Mouse (Mus musculus): ENCODE measurements around the gene 1700010B08Rik. TPM values are rescaled to one million over a fixed set of nuclear protein-coding genes. Genes with fewer than 3 reads are reported as not detected.
"Not testable (repeated sequence)": the region's sequence is repeated elsewhere in the genome, so short reads cannot be mapped to it uniquely, and the experiment has no call there.

1700010B08Rik gene
- polyA plus RNA-seq, 1 experiment from 2014 or later: not detected

- ATAC-seq: no peak
- Histone ChIP-seq H3K4me2 (replicated peaks) (no peak overlapping the region), H3K27ac (no peak overlapping the region), H3K27me3 (no peaks in the 10 kb centered on the region), H3K9ac (replicated peaks) (no peak overlapping the region), H3K9me3 (no peaks in the 10 kb centered on the region), H3K4me3 (replicated peaks) (no peak overlapping the region), H3K36me3 (peaks cover 79% of the 10 kb centered on the region), H3K4me1 (replicated peaks) (no peaks in the 10 kb centered on the region)
- WGBS: 93% methylated on average over 3 of the region's 3 CpGs
Observed at GRCm38 (mm10) chr2:173698850-173699249, 20.4 kb upstream of the 1700010B08Rik start.

DNA sequence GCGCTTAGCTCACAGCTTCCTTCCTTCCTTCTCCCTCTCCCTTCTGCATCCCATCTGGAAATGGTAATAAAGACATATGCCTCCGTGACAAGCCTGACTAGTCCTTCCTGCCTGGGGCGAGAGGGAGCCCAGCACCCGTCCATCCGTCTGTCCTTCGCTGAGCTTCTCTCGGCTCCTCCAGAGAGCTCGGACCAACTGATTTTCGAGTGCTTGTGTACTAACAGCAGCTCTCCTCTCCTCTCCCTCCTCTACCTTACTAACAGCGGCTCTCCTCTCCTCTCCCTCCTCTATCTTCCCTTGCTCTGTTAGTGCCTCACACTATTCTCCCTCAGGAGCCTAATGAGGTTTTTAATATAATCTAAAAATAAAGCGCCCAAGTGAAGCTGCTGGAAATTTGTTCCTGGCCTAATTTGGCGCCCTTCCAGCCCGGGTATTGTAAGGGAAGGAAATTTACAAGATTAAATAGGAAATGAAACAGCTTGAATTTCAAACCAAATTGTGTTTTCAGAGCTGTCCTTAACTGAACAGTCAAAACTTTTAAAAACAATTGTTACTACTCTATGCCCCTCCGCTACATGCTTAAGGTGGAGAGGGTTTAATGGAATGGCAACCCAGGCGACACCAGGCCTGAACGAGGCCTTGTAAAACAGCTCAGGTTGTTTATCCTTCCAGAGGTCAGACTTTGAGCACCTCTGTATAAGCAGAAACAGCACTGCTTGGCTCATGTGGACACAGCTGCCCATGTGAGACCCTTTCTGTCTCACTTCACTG, 16.9 kb upstream of the 1700010B08Rik start:
- Histone ChIP-seq H3K27me3 (no peaks in the 10 kb centered on the region), H3K4me3 (replicated peaks) (no peak overlapping the region), H3K4me1 (replicated peaks) (no peaks in the 10 kb centered on the region), H3K9ac (replicated peaks) (no peak overlapping the region), H3K36me3 (peaks cover 60% of the 10 kb centered on the region), H3K27ac (no peak overlapping the region; the same call in 1 of the 2 replicates), H3K9me3 (no peaks in the 10 kb centered on the region), H3K4me2 (replicated peaks) (no peak overlapping the region)
- 85% methylated on average over 16 of the region's 16 CpGs for WGBS
- no peak for ATAC-seq

- Histone ChIP-seq H3K27ac (no peak overlapping the region), H3K9me3 (no peaks in the 10 kb centered on the region), H3K27me3 (no peaks in the 10 kb centered on the region), H3K36me3 (peaks cover 55% of the 10 kb centered on the region), H3K9ac (replicated peaks) (no peak overlapping the region), H3K4me1 (replicated peaks) (no peaks in the 10 kb centered on the region), H3K4me3 (replicated peaks) (no peak overlapping the region), H3K4me2 (replicated peaks) (no peak overlapping the region)
- WGBS: 92% methylated on average over 12 of the region's 12 CpGs
- no peak for ATAC-seq
Observed at GRCm38 (mm10) chr2:173702867-173703237, 16.4 kb upstream of the 1700010B08Rik start.

GRCm38 (mm10) chr2:173705827-173706551, 13.2 kb upstream of the 1700010B08Rik start:
- no peak for ATAC-seq
- WGBS: 89% methylated on average over 15 of the region's 15 CpGs

DNA sequence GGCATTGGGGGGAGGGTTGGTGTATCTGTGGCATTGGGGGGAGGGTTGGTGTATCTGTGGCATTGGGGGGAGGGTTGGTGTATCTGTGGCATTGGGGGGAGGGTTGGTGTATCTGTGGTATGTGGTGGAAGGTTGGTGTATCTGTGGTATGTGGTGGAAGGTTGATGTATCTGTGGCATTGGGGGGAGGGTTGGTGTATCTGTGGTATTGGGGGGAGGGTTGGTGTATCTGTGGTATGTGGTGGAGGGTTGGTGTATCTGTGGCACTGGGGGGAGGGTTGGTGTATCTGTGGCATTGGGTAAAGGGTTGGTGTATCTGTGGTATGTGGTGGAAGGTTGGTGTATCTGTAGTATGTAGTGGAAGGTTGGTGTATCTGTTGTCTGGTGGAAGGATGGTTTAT, 11.6 kb upstream of the 1700010B08Rik start:
- not testable (repeated sequence) for H3K9me3 ChIP-seq; H3K4me1 ChIP-seq (replicated peaks); H3K27ac ChIP-seq; H3K4me3 ChIP-seq (replicated peaks); ATAC-seq; H3K27me3 ChIP-seq; H3K4me2 ChIP-seq (replicated peaks); H3K9ac ChIP-seq (replicated peaks)
- peaks cover 20% of the 10 kb centered on the region for H3K36me3 ChIP-seq

More at GRCm38 (mm10) chr2:173705827-173706551, 13.2 kb upstream of the 1700010B08Rik start:
- Histone ChIP-seq H3K36me3 (peaks cover 35% of the 10 kb centered on the region), H3K27ac (no peak overlapping the region), H3K27me3 (no peaks in the 10 kb centered on the region), H3K4me1 (replicated peaks) (no peaks in the 10 kb centered on the region), H3K9me3 (no peaks in the 10 kb centered on the region), H3K9ac (replicated peaks) (no peak overlapping the region), H3K4me2 (replicated peaks) (no peak overlapping the region), H3K4me3 (replicated peaks) (no peak overlapping the region)

GRCm38 (mm10) chr2:173710193-173710592, 9.0 kb upstream of the 1700010B08Rik start:
- Histone ChIP-seq H3K27me3 (no peaks in the 10 kb centered on the region), H3K4me2 (replicated peaks) (no peak overlapping the region), H3K9me3 (no peaks in the 10 kb centered on the region), H3K4me1 (replicated peaks) (peaks cover 17% of the 10 kb centered on the region), H3K4me3 (replicated peaks) (no peak overlapping the region), H3K27ac (no peak overlapping the region), H3K9ac (replicated peaks) (no peak overlapping the region), H3K36me3 (peaks cover 5% of the 10 kb centered on the region)
- WGBS: 81% methylated on average over 6 of the region's 6 CpGs
- no peak for ATAC-seq

- no peaks in the 10 kb centered on the region for H3K27me3 ChIP-seq
- H3K4me3 ChIP-seq (replicated peaks): no peak overlapping the region
- 56% methylated on average over 10 of the region's 10 CpGs for WGBS
- H3K36me3 ChIP-seq: peaks cover 5% of the 10 kb centered on the region
- peaks cover 20% of the 10 kb centered on the region for H3K4me1 ChIP-seq (replicated peaks)
- peak overlapping the region; percentile 44; the same call in 1 of the 2 replicates for H3K27ac ChIP-seq
- no peaks in the 10 kb centered on the region for H3K9me3 ChIP-seq
- ATAC-seq: no peak
- no peak overlapping the region for H3K4me2 ChIP-seq (replicated peaks)
- no peak overlapping the region for H3K9ac ChIP-seq (replicated peaks)
Observed at GRCm38 (mm10) chr2:173712656-173713055, 6.6 kb upstream of the 1700010B08Rik start.

DNA sequence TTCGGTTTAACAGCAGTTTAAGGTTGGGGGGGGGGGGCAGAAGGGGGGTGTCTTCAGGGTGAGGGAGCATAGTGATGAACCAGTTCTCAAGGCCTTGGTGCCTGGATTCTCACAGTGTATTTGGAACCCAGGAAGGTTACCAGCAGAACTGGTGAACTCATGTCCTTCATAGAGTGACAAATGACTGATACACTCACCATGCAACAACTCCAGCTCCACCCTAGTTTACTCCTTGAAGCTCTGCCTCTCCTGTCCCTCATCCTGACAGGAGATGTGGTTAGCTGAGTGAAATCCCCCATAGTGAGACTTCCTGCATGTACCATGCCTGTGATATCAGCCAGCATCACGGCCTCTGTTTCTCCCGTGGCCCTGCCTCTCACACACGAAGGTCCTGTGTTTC, 6.0 kb upstream of the 1700010B08Rik start:
- Histone ChIP-seq H3K27me3 (no peaks in the 10 kb centered on the region), H3K4me2 (replicated peaks) (no peak overlapping the region), H3K9ac (replicated peaks) (no peak overlapping the region), H3K9me3 (no peaks in the 10 kb centered on the region), H3K36me3 (peaks cover 2% of the 10 kb centered on the region), H3K27ac (peak overlapping the region; percentile 39; the same call in 1 of the 2 replicates), H3K4me3 (replicated peaks) (no peak overlapping the region), H3K4me1 (replicated peaks) (peaks cover 20% of the 10 kb centered on the region)
- ATAC-seq: no peak
- 84% methylated on average over 4 of the region's 4 CpGs for WGBS

DNA sequence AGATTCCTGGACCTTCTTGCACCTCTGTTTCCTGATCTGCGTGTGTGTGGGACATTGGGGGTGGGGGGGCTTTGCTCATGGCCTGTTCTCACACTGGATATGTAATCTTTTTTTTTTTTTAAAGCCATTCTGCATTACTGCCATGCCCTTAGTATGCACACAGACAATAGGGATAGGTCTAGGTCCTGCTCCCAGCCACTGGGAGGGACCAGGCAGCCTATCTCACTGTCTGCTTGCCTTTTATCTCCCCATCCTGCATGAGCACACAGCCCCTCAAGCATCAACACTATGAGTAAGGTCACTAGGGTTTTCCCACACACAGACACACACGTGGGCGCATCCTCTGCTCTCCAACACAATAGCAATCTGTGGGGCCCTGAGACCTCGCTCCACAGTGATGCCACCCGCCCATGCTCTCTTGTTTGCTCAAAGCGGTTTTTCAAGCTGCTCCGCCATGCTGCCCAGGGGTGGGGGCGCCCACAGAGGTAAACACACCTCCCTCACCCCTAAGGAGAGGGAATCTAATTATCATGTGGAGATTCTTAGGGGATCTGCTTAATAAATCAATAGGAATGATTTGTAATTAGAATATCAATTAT, 4.5 kb upstream of the 1700010B08Rik start:
- 40% methylated on average over 8 of the region's 8 CpGs for WGBS
- Histone ChIP-seq H3K9me3 (no peaks in the 10 kb centered on the region), H3K27me3 (no peaks in the 10 kb centered on the region), H3K36me3 (no peaks in the 10 kb centered on the region), H3K4me1 (replicated peaks) (peaks cover 20% of the 10 kb centered on the region), H3K27ac (peak overlapping the region; percentile 62), H3K9ac (replicated peaks) (no peak overlapping the region), H3K4me2 (replicated peaks) (no peak overlapping the region), H3K4me3 (replicated peaks) (no peak overlapping the region)
- ATAC-seq: peak; percentile 61

- peaks cover 20% of the 10 kb centered on the region for H3K4me1 ChIP-seq (replicated peaks)
- no peaks in the 10 kb centered on the region for H3K9me3 ChIP-seq
- H3K36me3 ChIP-seq: no peaks in the 10 kb centered on the region
- H3K9ac ChIP-seq (replicated peaks): no peak overlapping the region
- H3K4me3 ChIP-seq (replicated peaks): no peak overlapping the region
- no peak overlapping the region for H3K27ac ChIP-seq
- H3K4me2 ChIP-seq (replicated peaks): no peak overlapping the region
- ATAC-seq: no peak
- 87% methylated on average over 5 of the region's 5 CpGs for WGBS
- no peaks in the 10 kb centered on the region for H3K27me3 ChIP-seq
Observed at GRCm38 (mm10) chr2:173716966-173717365, 2.2 kb upstream of the 1700010B08Rik start.

- no peaks in the 10 kb centered on the region for H3K27me3 ChIP-seq
- no peak overlapping the region for H3K9ac ChIP-seq (replicated peaks)
- no peaks in the 10 kb centered on the region for H3K36me3 ChIP-seq
- H3K4me3 ChIP-seq (replicated peaks): no peak overlapping the region
- no peaks in the 10 kb centered on the region for H3K9me3 ChIP-seq
- H3K4me2 ChIP-seq (replicated peaks): no peak overlapping the region
- H3K27ac ChIP-seq: no peak overlapping the region
- 75% methylated on average over 11 of the region's 11 CpGs for WGBS
- H3K4me1 ChIP-seq (replicated peaks): 0 out of 2 replicates have a peak, but pooled peaks cover 4% of the 10 kb centered on the region
- no peak for ATAC-seq
Observed at GRCm38 (mm10) chr2:173722251-173722857, 3.1 kb downstream of the 1700010B08Rik start.

GRCm38 (mm10) chr2:173724382-173724781, 5.2 kb downstream of the 1700010B08Rik start:
- H3K4me1 ChIP-seq (replicated peaks): 0 out of 2 replicates have a peak, but pooled peaks cover 4% of the 10 kb centered on the region
- H3K9me3 ChIP-seq: no peaks in the 10 kb centered on the region
- no peaks in the 10 kb centered on the region for H3K36me3 ChIP-seq
- 55% methylated on average over 14 of the region's 14 CpGs for WGBS
- no peak overlapping the region for H3K4me3 ChIP-seq (replicated peaks)
- no peak overlapping the region for H3K27ac ChIP-seq
- H3K9ac ChIP-seq (replicated peaks): no peak overlapping the region
- no peak for ATAC-seq
- H3K4me2 ChIP-seq (replicated peaks): no peak overlapping the region
- H3K27me3 ChIP-seq: no peaks in the 10 kb centered on the region

Measured in midbrain, embryonic 13.5 days (tissue).